Mouse (Mus musculus) heart, adult 2 months (tissue): ENCODE measurements around the gene Aldh1a1.

Experiments used
- CTCF ChIP-seq: fragments of 200-600 bp; IDR thresholded peaks from 2 replicates; pipeline ENCODE4 v1.8.1; 2022; ENCODE audit warnings: antibody characterized with exemption, mild to moderate bottlenecking, moderate library complexity
- EP300 ChIP-seq: fragments of 200-500 bp; IDR thresholded peaks from 2 replicates; pipeline ENCODE4 v1.6.1; 2011; ENCODE audit warnings: low read depth, low read length, control low read depth; ENCODE audit not compliant: insufficient read depth
- POLR2A ChIP-seq: fragments of 200-500 bp; IDR thresholded peaks from 2 replicates; pipeline ENCODE4 v1.6.1; 2011; ENCODE audit warnings: mild to moderate bottlenecking, low read depth, low read length, control low read depth; ENCODE audit not compliant: insufficient read depth

- TF ChIP-seq CTCF (no peak), POLR2A (no peak), EP300 (no peak)
Measured at GRCm38 (mm10) chr19:20543816-20544215, 51.3 kb downstream of the Aldh1a1 start.
